Mouse (Mus musculus) cerebral cortex, adult 2 months (tissue): Measurements from ENCODE around the gene Pfn1.

Source experiments
- WGBS: fragments of 180-500 bp; shearing (Covaris S2); methylation state at CpG from one replicate; pipeline ENCODE4 v1.1.7; 2018; 5-methylcytosine and 5-hydroxymethylcytosine counted together

Pfn1 gene

GRCm38 (mm10) chr11:70654198-70654922 lies at the start of gene Pfn1:
Gene Pfn1 (minus strand): TSS chr11:70654644.
- WGBS: under 1% methylated on average over 58 of the region's 61 CpGs

- WGBS: 21% methylated on average over 6 of the region's 6 CpGs
Measured at GRCm38 (mm10) chr11:70702781-70703180, 48.3 kb upstream of the Pfn1 start.

- 39% methylated on average over 6 of the region's 6 CpGs for WGBS
Measured at GRCm38 (mm10) chr11:70701984-70702733, 47.7 kb upstream of the Pfn1 start.

GRCm38 (mm10) chr11:70701221-70701955 lies 46.9 kb upstream of the Pfn1 start:
- WGBS: 11% methylated on average over 10 of the region's 10 CpGs

- 0% methylated on average over 34 of the region's 34 CpGs for WGBS
Measured at GRCm38 (mm10) chr11:70700613-70701012, 46.2 kb upstream of the Pfn1 start.

- WGBS: under 1% methylated on average over 69 of the region's 69 CpGs
Measured at GRCm38 (mm10) chr11:70699722-70700556, 45.5 kb upstream of the Pfn1 start, which contains the start of the genes Inca1 and Kif1c. Gene Inca1 (minus strand): TSS chr11:70700155. Gene Kif1c (plus strand): TSS chr11:70700548.

- 60% methylated on average over 2 of the region's 2 CpGs for WGBS
Measured at GRCm38 (mm10) chr11:70699051-70699450, 44.6 kb upstream of the Pfn1 start.

GRCm38 (mm10) chr11:70697376-70697775 lies 42.9 kb upstream of the Pfn1 start:
- WGBS: 72% methylated on average over 3 of the region's 3 CpGs

GRCm38 (mm10) chr11:70693504-70693903 lies 39.1 kb upstream of the Pfn1 start:
- 55% methylated on average over 3 of the region's 3 CpGs for WGBS

GRCm38 (mm10) chr11:70689578-70689977 lies 35.1 kb upstream of the Pfn1 start:
- WGBS: 61% methylated on average over 4 of the region's 4 CpGs

- WGBS: 4% methylated on average over 8 of the region's 8 CpGs
Measured at GRCm38 (mm10) chr11:70688372-70688771, 33.9 kb upstream of the Pfn1 start.

GRCm38 (mm10) chr11:70687601-70688199 lies 33.3 kb upstream of the Pfn1 start, which contains the start of gene Camta2:
Gene Camta2 (minus strand): TSS chr11:70688105.
- under 1% methylated on average over 53 of the region's 55 CpGs for WGBS

GRCm38 (mm10) chr11:70686901-70687566 lies 32.6 kb upstream of the Pfn1 start:
- WGBS: 1% methylated on average over 16 of the region's 16 CpGs

- 82% methylated on average over 5 of the region's 5 CpGs for WGBS
Measured at GRCm38 (mm10) chr11:70683640-70684039, 29.2 kb upstream of the Pfn1 start.

GRCm38 (mm10) chr11:70681897-70682581 lies 27.6 kb upstream of the Pfn1 start:
- WGBS: 19% methylated on average over 11 of the region's 11 CpGs

GRCm38 (mm10) chr11:70681170-70681569 lies 26.7 kb upstream of the Pfn1 start:
- 76% methylated on average over 12 of the region's 12 CpGs for WGBS

- WGBS: 86% methylated on average over 8 of the region's 8 CpGs
Measured at GRCm38 (mm10) chr11:70679894-70680293, 25.4 kb upstream of the Pfn1 start.

GRCm38 (mm10) chr11:70679361-70679760 lies 24.9 kb upstream of the Pfn1 start:
- 93% methylated on average over 8 of the region's 8 CpGs for WGBS

- WGBS: 93% methylated on average over 2 of the region's 2 CpGs
Measured at GRCm38 (mm10) chr11:70678576-70678975, 24.1 kb upstream of the Pfn1 start.

GRCm38 (mm10) chr11:70678092-70678491 lies 23.6 kb upstream of the Pfn1 start:
- 87% methylated on average over 9 of the region's 9 CpGs for WGBS
